Mouse (Mus musculus) layer of hippocampus, adult 9-11 months (tissue): ENCODE data around the gene Bglap2.

Experiments used
- DNase-seq: peaks from one replicate; pipeline ENCODE4 v3.0.0; 2022

Gene Bglap2

GRCm38 (mm10) chr3:88337367-88338020, 41.0 kb downstream of the Bglap2 start:
- DNase-seq: no peak

- peak; percentile 96 for DNase-seq
Measured at GRCm38 (mm10) chr3:88336058-88337013, 42.2 kb downstream of the Bglap2 start, which contains the start of the genes Tmem79 and Smg5. Gene Tmem79, minus strand, starts transcription at chr3:88336148. Gene Smg5, plus strand, starts transcription at chr3:88336260.

GRCm38 (mm10) chr3:88335436-88336053, 43.0 kb downstream of the Bglap2 start:
- DNase-seq: no peak

- DNase-seq: no peak
Measured at GRCm38 (mm10) chr3:88334902-88335435, 43.5 kb downstream of the Bglap2 start.

- DNase-seq: no peak
Measured at GRCm38 (mm10) chr3:88334029-88334658, 44.4 kb downstream of the Bglap2 start.

- DNase-seq: no peak
Measured at GRCm38 (mm10) chr3:88331282-88331681, 47.2 kb downstream of the Bglap2 start.

GRCm38 (mm10) chr3:88328956-88329355, 49.5 kb downstream of the Bglap2 start:
- no peak for DNase-seq
